Mouse (Mus musculus) bone marrow, adult 2 months (tissue): Measurements from ENCODE around the gene Clcf1. TPM values are rescaled to one million over a fixed set of nuclear protein-coding genes. Genes with fewer than 3 reads are reported as not detected.

Experiments
- H3K27ac ChIP-seq: fragments of 200-500 bp; 2 replicates; pipeline ENCODE4 v1.5.1; 2012; ENCODE audit warnings: low read depth, mild to moderate bottlenecking, control low read depth, inconsistent platforms, low read length; ENCODE audit not compliant: control insufficient read depth, poor library complexity, insufficient read depth
- H3K4me1 ChIP-seq: fragments of 200-500 bp; 2 replicates; pipeline ENCODE4 v1.6.1; 2011; ENCODE audit warnings: low read length; ENCODE audit not compliant: control insufficient read depth, insufficient read depth
- H3K4me3 ChIP-seq: fragments of 200-500 bp; replicated peaks from 2 replicates; pipeline ENCODE3; 2011; ENCODE audit warnings: mild to moderate bottlenecking, low read depth, low read length, control low read depth; ENCODE audit not compliant: control insufficient read depth
- CTCF ChIP-seq: fragments of 200-500 bp; IDR thresholded peaks from 2 replicates; pipeline ENCODE4 v1.5.1; 2011; ENCODE audit warnings: low read length, control low read depth; ENCODE audit not compliant: control insufficient read depth, insufficient read depth
- POLR2A ChIP-seq: fragments of 200-500 bp; IDR thresholded peaks from 2 replicates; pipeline ENCODE4 v1.6.1; 2011; ENCODE audit warnings: low read depth, mild to moderate bottlenecking, control low read depth, low read length, borderline replicate concordance; ENCODE audit not compliant: control insufficient read depth
- WGBS: fragments of 180-500 bp; shearing (Covaris S2); methylation state at CpG from one replicate; pipeline ENCODE4 v1.1.7; 2018; 5-methylcytosine and 5-hydroxymethylcytosine counted together
- polyA plus RNA-seq: library from polyadenylated mRNA; stranded (reverse); fragments of >200 nt; gene quantifications from 2 replicates; pipeline ENCODE4 v1.2.4, GENCODE M21; 2011; ENCODE audit warnings: low replicate concordance; ENCODE audit not compliant: missing spikeins, insufficient read depth, insufficient read length

Clcf1 gene
- polyA plus RNA-seq, 1 experiment, result 25.4 TPM

DNA sequence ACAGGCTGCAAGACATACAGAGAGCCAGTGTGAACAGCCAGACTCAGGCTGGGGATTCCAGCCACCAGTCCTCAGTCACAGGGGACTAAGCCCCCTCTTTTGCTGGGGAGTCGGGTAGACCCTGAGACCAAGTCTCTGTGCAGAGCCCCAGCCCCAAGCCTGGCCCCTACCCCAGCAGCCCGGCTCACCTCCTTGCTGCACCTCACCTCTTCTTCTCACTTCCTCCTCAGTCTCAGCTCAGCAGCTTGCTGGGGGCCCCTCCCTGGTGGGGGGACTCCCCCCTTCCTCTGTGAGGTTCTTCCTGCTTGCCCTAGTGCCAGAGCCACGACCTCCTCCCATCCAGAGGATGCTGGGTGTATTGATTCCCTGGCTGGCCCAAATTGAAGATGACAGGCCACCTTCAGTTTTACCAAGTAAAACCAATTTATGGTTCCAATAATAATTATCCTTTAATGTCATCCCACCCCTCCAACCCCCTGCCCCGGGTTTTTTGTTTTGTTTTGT is 23.2 kb upstream of the Clcf1 start, which contains the start of gene Tbc1d10c:
TSS of gene Tbc1d10c (minus strand) at position 454 of the 504 bp plus-strand sequence.
- TF ChIP-seq POLR2A (peak; percentile 73; the same call in 1 of the 2 replicates), CTCF (no peak)
- H3K4me1 ChIP-seq, result peaks cover 15% of the 10 kb centered on the region; the same call in 1 of the 2 replicates
- peak within 1 kb of the TSS; percentile 95 for H3K27ac ChIP-seq
- 2% methylated on average over 4 of the region's 4 CpGs for WGBS
- H3K4me3 ChIP-seq, result peak within 1 kb of the TSS; percentile 93

DNA sequence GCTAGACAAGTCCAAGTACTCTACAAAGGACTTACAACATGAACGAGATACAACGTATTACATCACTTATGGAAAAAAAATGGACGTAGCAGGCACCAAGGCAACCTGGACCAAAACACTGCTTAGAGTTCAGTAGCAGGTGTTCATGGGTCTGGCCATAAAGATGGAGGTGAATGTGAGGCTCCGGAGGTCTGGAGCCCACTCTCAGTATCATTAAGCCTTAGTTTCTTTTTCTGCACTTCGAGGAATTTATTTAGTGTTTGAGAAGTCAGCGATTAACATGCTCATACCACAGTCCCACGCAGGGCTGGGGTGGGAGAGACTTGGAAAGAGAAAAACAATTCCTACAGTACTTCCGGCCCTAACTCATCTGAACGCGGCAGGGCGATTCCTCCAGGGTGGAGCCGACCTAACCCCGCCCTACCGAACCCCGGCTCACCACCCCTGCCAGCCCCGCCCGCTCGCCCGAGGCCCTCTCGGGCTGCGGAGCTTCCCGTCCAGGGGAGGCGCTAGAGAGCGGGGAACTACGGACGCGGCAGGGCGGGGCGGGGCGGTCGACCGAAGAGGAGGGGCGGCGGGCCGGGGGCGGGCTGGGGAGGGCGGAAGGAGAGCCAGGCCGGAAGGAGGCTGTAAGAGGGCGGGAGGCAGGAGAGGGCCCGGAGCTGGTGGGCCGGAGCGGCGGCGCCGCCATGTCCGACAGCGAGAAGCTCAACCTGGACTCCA is 22.3 kb upstream of the Clcf1 start, which contains the start of gene Ppp1ca:
TSS of gene Ppp1ca (plus strand) at position 538 of the 723 bp plus-strand sequence.
- Histone ChIP-seq H3K4me3 (peak within 1 kb of the TSS; percentile 93), H3K4me1 (peaks cover 11% of the 10 kb centered on the region; the same call in 1 of the 2 replicates), H3K27ac (peak within 1 kb of the TSS; percentile 95)
- TF ChIP-seq POLR2A (peak; percentile 88; the same call in 1 of the 2 replicates), CTCF (peak; percentile 75)
- WGBS, result 1% methylated on average over 45 of the region's 47 CpGs

DNA sequence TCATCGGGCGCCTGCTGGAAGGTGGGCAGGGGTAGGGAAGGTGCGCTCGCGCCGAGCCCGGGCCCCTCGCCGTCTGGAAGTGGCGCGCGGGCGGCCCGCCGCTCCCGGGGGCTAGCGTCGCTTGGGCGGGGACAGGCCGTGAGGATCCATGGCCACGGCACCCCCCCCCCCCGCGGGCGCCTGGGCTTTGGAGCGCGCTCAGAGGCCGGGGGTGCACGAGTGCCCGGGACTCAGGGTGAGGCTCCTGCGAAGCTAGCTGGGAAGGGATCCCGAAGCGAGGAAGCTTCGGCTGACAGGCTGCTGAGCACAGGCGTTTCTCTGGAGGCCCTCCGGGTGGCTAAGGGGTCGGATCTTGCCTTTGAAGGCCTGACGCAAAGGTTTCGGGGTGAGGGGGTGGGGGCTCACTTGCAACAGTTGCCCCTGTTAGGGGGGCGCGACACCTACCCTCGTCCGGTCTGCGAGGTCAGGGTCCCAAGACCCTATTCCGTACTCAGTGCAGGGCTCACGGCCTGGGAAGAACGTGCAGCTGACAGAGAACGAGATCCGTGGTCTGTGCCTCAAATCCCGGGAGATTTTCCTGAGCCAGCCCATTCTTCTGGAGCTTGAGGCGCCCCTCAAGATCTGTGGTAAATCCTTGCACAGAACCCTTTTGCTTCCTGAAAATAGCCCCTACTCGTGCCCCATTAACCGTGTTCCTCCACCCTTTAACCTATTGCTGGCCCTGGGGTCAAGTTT is 21.6 kb upstream of the Clcf1 start:
- Histone ChIP-seq H3K27ac (peak overlapping the region; percentile 90), H3K4me3 (peak overlapping the region; percentile 93), H3K4me1 (peaks cover 6% of the 10 kb centered on the region; the same call in 1 of the 2 replicates)
- TF ChIP-seq CTCF (no peak), POLR2A (no peak)
- WGBS, result under 1% methylated on average over 52 of the region's 52 CpGs

- TF ChIP-seq POLR2A (no peak), CTCF (no peak)
- 50% methylated on average over 6 of the region's 6 CpGs for WGBS
- Histone ChIP-seq H3K4me3 (peak overlapping the region; percentile 93), H3K27ac (no peak overlapping the region), H3K4me1 (peaks cover under 1% of the 10 kb centered on the region; the same call in 1 of the 2 replicates)
Measured at GRCm38 (mm10) chr19:4193129-4193528, 20.9 kb upstream of the Clcf1 start.

- no peak for TF ChIP-seq CTCF
- no peak for TF ChIP-seq POLR2A
- no peaks in the 10 kb centered on the region; the same call in 1 of the 2 replicates for H3K4me1 ChIP-seq
- WGBS, result 75% methylated on average over 8 of the region's 8 CpGs
- no peak overlapping the region for H3K4me3 ChIP-seq
- no peak overlapping the region for H3K27ac ChIP-seq
Measured at GRCm38 (mm10) chr19:4194021-4194724, 19.9 kb upstream of the Clcf1 start.

DNA sequence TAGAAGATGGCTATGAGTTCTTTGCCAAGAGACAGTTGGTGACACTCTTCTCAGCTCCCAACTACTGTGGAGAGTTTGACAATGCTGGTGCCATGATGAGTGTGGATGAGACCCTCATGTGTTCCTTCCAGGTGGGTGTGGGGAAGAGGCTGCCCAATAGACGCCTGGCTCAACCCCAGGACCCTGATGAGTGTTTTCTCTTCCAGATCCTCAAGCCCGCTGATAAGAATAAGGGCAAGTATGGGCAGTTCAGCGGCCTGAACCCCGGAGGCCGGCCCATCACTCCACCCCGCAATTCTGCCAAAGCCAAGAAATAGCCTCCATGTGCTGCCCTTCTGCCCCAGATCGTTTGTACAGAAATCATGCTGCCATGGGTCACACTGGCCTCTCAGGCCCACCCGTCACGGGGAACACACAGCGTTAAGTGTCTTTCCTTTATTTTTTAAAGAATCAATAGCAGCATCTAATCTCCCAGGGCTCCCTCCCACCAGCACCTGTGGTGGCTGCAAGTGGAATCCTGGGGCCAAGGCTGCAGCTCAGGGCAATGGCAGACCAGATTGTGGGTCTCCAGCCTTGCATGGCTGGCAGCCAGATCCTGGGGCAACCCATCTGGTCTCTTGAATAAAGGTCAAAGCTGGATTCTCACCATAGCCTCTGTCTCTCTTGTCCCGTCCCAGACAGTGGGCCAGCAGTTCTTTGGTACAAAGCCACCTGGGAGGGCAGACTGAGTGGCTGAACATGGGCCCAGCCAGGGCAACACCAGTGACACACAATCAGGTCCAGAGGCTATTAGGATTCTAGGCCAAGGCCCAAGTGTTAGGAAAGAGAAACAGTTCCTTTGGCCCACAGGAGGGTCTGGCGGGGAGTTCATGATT is 19.0 kb upstream of the Clcf1 start:
- WGBS, result 87% methylated on average over 12 of the region's 12 CpGs

DNA sequence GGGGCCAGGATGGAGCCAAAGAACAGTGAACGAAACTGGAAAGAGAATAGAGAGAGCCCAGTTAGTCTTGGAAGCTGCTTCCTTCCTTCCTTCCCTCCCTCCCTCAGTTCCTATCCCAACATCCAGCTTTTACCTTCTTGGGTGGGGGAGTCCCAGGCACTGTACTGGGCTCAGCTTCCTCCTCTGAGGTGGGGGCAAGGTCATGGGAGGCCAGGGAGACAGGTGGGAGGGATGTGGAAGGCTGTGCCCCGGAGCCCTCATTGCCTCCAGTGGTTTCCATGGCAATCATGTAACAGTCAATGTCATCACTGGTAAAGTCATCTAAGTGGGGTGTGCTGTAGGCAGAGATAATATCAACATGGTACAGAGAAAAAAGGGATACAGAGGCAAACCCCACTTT is 18.0 kb upstream of the Clcf1 start:
- peaks cover 5% of the 10 kb centered on the region for H3K4me1 ChIP-seq
- no peak for TF ChIP-seq CTCF
- no peak for TF ChIP-seq POLR2A
- H3K27ac ChIP-seq, result no peak overlapping the region
- WGBS, result 48% methylated on average over 2 of the region's 2 CpGs
- no peak overlapping the region for H3K4me3 ChIP-seq

More for the DNA sequence above, 19.0 kb upstream of the Clcf1 start:
- Histone ChIP-seq H3K4me1 (no peaks in the 10 kb centered on the region; the same call in 1 of the 2 replicates), H3K4me3 (no peak overlapping the region), H3K27ac (no peak overlapping the region)
- TF ChIP-seq POLR2A (no peak), CTCF (no peak)
